Mouse (Mus musculus): ENCODE measurements around the gene Slc47a2. TPM values are rescaled to one million over a fixed set of nuclear protein-coding genes. Genes with fewer than 3 reads are reported as not detected.

The Slc47a2 gene
- polyA plus RNA-seq, 1 experiment from 2014 or later = not detected

- no peaks in the 10 kb centered on the region for H3K27me3 ChIP-seq
- 81% methylated on average over 2 of the region's 2 CpGs for WGBS
- no peaks in the 10 kb centered on the region for H3K36me3 ChIP-seq
- no peak overlapping the region for H3K9ac ChIP-seq
- H3K4me3 ChIP-seq = no peak overlapping the region
- H3K4me1 ChIP-seq (replicated peaks) = no peaks in the 10 kb centered on the region; the same call in 1 of the 2 replicates
- H3K4me2 ChIP-seq = no peak overlapping the region
- H3K9me3 ChIP-seq = no peaks in the 10 kb centered on the region
- ATAC-seq (ENCODE audit: low read depth) = no peak
- H3K27ac ChIP-seq (replicated peaks) = no peak overlapping the region
Measured at GRCm38 (mm10) chr11:61297901-61298300, 44.8 kb downstream of the Slc47a2 start.

GRCm38 (mm10) chr11:61297326-61297725, 45.3 kb downstream of the Slc47a2 start:
- Histone ChIP-seq H3K36me3 (no peaks in the 10 kb centered on the region), H3K4me1 (replicated peaks) (no peaks in the 10 kb centered on the region; the same call in 1 of the 2 replicates), H3K4me2 (no peak overlapping the region), H3K27ac (replicated peaks) (no peak overlapping the region), H3K9ac (no peak overlapping the region), H3K4me3 (no peak overlapping the region), H3K9me3 (no peaks in the 10 kb centered on the region), H3K27me3 (no peaks in the 10 kb centered on the region)
- no peak for ATAC-seq (ENCODE audit: low read depth)
- WGBS = 87% methylated on average over 2 of the region's 2 CpGs

DNA sequence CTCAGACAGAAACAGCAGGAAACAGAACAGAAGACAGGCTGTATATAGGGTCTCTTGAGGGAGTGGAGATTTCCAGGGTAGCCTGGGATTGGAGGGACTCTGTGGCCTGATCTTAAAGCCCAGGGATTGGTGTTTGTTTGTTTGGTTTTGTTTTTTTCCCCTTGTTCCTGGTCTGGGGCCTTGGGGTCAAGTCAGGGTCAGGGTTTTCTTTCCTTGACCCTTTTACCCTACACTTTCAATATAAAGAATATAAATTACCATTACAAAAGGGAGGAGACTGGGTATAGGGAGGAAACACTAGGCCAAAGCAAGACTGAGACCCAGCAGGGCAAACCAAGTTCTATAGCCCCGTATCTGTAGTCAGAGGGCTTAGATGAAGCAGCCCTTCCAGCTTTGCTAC, 46.1 kb downstream of the Slc47a2 start:
- ATAC-seq (ENCODE audit: low read depth) = no peak
- Histone ChIP-seq H3K27ac (replicated peaks) (no peak overlapping the region), H3K4me3 (no peak overlapping the region), H3K9me3 (no peaks in the 10 kb centered on the region), H3K4me2 (no peak overlapping the region), H3K4me1 (replicated peaks) (no peaks in the 10 kb centered on the region; the same call in 1 of the 2 replicates), H3K36me3 (no peaks in the 10 kb centered on the region), H3K9ac (no peak overlapping the region), H3K27me3 (no peaks in the 10 kb centered on the region)
- WGBS = 20% methylated on average over 1 of the region's 1 CpGs

DNA sequence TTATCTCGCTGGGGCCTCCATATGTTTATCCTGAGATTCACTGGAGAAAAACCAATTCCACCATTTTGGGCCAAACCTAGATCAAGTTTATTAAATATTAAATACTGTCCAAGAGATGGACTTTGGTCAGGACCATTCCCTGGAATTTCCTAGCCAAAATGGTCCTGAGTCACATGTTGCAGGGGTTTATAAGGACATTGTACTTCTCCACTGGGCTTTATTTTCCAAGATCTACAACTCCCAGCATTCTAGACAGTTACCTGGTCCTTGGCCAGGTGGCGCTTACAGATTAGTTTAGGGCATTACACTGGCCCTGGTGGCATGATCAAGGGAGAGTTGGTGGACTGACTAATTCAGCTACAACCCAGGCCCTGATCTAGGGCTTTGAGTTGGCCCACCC, 47.1 kb downstream of the Slc47a2 start:
- Histone ChIP-seq H3K36me3 (no peaks in the 10 kb centered on the region), H3K27me3 (no peaks in the 10 kb centered on the region), H3K9ac (no peak overlapping the region), H3K4me1 (replicated peaks) (no peaks in the 10 kb centered on the region), H3K27ac (replicated peaks) (no peak overlapping the region), H3K9me3 (no peaks in the 10 kb centered on the region), H3K4me3 (no peak overlapping the region), H3K4me2 (no peak overlapping the region)
- 88% methylated on average over 2 of the region's 2 CpGs for WGBS
- ATAC-seq (ENCODE audit: low read depth) = no peak

DNA sequence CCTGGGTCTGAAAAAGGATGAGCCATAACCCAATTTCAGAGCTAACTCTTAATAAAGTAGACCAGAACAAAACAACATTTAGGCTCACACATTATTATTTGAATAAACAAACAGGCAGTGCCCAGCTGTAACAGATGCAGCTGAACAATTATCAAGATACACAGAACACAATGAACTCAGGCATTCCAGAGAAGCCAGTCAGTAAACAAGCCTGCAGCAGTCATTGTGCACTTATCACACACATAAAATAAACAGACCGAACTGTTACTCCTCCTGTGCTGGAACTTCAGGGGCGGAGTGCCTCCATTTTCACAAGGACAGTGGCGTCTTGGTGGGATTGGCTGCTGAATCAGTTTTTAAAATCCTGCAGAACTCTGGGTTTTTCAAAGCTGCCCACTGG, 48.2 kb downstream of the Slc47a2 start:
- no peaks in the 10 kb centered on the region for H3K27me3 ChIP-seq
- ATAC-seq (ENCODE audit: low read depth) = no peak

DNA sequence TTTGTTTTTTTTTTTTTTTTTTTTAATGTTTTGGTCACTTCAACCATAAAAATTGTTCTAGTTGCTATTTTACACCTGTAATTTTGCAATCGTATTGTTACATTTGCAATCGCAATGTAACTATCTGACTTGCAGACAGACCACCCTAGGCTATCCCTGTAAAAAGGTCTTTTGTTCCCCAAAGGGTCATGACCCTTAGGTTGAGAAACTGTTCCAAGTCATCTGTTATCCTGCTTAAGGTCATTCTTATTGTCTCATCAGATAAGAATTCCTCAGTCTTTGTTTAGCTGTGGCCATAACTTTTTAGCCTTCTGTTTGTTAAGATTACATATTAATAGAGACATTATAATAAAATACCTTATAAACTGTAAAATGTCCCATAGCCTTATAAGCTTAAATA, 49.4 kb downstream of the Slc47a2 start:
- Histone ChIP-seq H3K4me3 (no peak overlapping the region), H3K36me3 (no peaks in the 10 kb centered on the region), H3K9ac (no peak overlapping the region), H3K4me2 (no peak overlapping the region), H3K4me1 (replicated peaks) (no peaks in the 10 kb centered on the region), H3K9me3 (no peaks in the 10 kb centered on the region), H3K27me3 (no peaks in the 10 kb centered on the region), H3K27ac (replicated peaks) (no peak overlapping the region)
- no peak for ATAC-seq (ENCODE audit: low read depth)
- WGBS = 16% methylated on average over 2 of the region's 2 CpGs

More for the DNA sequence above, 48.2 kb downstream of the Slc47a2 start:
- Histone ChIP-seq H3K9me3 (no peaks in the 10 kb centered on the region), H3K4me3 (no peak overlapping the region), H3K27ac (replicated peaks) (no peak overlapping the region), H3K9ac (no peak overlapping the region), H3K36me3 (no peaks in the 10 kb centered on the region), H3K4me1 (replicated peaks) (no peaks in the 10 kb centered on the region), H3K4me2 (no peak overlapping the region)
- 88% methylated on average over 3 of the region's 3 CpGs for WGBS

GRCm38 (mm10) chr11:61284323-61284722, 58.3 kb downstream of the Slc47a2 start:
- Histone ChIP-seq H3K4me2 (no peak overlapping the region), H3K4me1 (replicated peaks) (no peaks in the 10 kb centered on the region), H3K36me3 (no peaks in the 10 kb centered on the region), H3K9me3 (no peaks in the 10 kb centered on the region), H3K27me3 (no peaks in the 10 kb centered on the region), H3K4me3 (no peak overlapping the region), H3K27ac (replicated peaks) (no peak overlapping the region), H3K9ac (no peak overlapping the region)
- ATAC-seq (ENCODE audit: low read depth) = no peak
- 84% methylated on average over 6 of the region's 6 CpGs for WGBS

GRCm38 (mm10) chr11:61283414-61284049, 59.1 kb downstream of the Slc47a2 start:
- Histone ChIP-seq H3K36me3 (no peaks in the 10 kb centered on the region), H3K27me3 (no peaks in the 10 kb centered on the region)
- WGBS = 94% methylated on average over 10 of the region's 10 CpGs

GRCm38 (mm10) chr11:61278445-61279077, 64.1 kb downstream of the Slc47a2 start:
- no peak overlapping the region for H3K27ac ChIP-seq (replicated peaks)
- H3K4me3 ChIP-seq = no peak overlapping the region
- H3K36me3 ChIP-seq = no peaks in the 10 kb centered on the region
- no peaks in the 10 kb centered on the region for H3K4me1 ChIP-seq (replicated peaks)
- no peaks in the 10 kb centered on the region for H3K9me3 ChIP-seq
- H3K9ac ChIP-seq = no peak overlapping the region
- 91% methylated on average over 8 of the region's 8 CpGs for WGBS
- H3K27me3 ChIP-seq = no peaks in the 10 kb centered on the region
- no peak for ATAC-seq (ENCODE audit: low read depth)
- no peak overlapping the region for H3K4me2 ChIP-seq

More at GRCm38 (mm10) chr11:61283414-61284049, 59.1 kb downstream of the Slc47a2 start:
- no peaks in the 10 kb centered on the region for H3K4me1 ChIP-seq (replicated peaks)
- H3K27ac ChIP-seq (replicated peaks) = no peak overlapping the region
- ATAC-seq (ENCODE audit: low read depth) = no peak
- no peaks in the 10 kb centered on the region for H3K9me3 ChIP-seq
- H3K4me3 ChIP-seq = no peak overlapping the region
- no peak overlapping the region for H3K4me2 ChIP-seq
- H3K9ac ChIP-seq = no peak overlapping the region

GRCm38 (mm10) chr11:61277937-61278336, 64.7 kb downstream of the Slc47a2 start:
- H3K4me3 ChIP-seq = no peak overlapping the region
- no peak overlapping the region for H3K27ac ChIP-seq (replicated peaks)
- WGBS = 85% methylated on average over 2 of the region's 2 CpGs
- no peak overlapping the region for H3K4me2 ChIP-seq
- H3K36me3 ChIP-seq = no peaks in the 10 kb centered on the region
- H3K4me1 ChIP-seq (replicated peaks) = no peaks in the 10 kb centered on the region
- no peaks in the 10 kb centered on the region for H3K27me3 ChIP-seq
- no peaks in the 10 kb centered on the region for H3K9me3 ChIP-seq
- no peak overlapping the region for H3K9ac ChIP-seq
- ATAC-seq (ENCODE audit: low read depth) = no peak

DNA sequence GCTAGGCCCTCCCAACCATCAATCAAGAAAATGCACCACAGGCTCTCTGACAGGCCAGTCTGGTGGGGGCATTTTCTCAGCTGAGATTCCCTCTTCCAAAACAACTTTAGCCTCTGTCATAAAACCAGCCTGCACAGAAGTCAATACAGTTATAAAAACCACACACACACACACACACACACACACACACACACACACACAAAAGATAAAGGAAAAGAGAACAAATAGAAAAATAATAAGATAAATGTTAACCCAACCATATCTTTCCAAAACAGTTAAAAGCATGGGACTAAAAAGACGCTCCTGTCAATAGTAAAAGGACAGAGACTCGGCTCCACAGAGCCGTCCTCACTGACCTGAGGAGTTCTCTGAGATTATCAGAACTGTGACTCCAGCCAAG, 66.2 kb downstream of the Slc47a2 start:
- WGBS = 70% methylated on average over 3 of the region's 3 CpGs

GRCm38 (mm10) chr11:61275106-61275505, 67.6 kb downstream of the Slc47a2 start:
- Histone ChIP-seq H3K27me3 (no peaks in the 10 kb centered on the region), H3K9ac (no peak overlapping the region), H3K4me2 (no peak overlapping the region), H3K4me1 (replicated peaks) (no peaks in the 10 kb centered on the region), H3K4me3 (no peak overlapping the region), H3K36me3 (no peaks in the 10 kb centered on the region), H3K27ac (replicated peaks) (no peak overlapping the region), H3K9me3 (no peaks in the 10 kb centered on the region)
- ATAC-seq (ENCODE audit: low read depth) = no peak
- WGBS = 88% methylated on average over 8 of the region's 8 CpGs

More for the DNA sequence above, 66.2 kb downstream of the Slc47a2 start:
- no peaks in the 10 kb centered on the region for H3K27me3 ChIP-seq
- no peak overlapping the region for H3K4me2 ChIP-seq
- H3K9ac ChIP-seq = no peak overlapping the region
- H3K4me3 ChIP-seq = no peak overlapping the region
- no peak overlapping the region for H3K27ac ChIP-seq (replicated peaks)
- no peaks in the 10 kb centered on the region for H3K4me1 ChIP-seq (replicated peaks)
- ATAC-seq (ENCODE audit: low read depth) = no peak
- no peaks in the 10 kb centered on the region for H3K36me3 ChIP-seq
- no peaks in the 10 kb centered on the region for H3K9me3 ChIP-seq

DNA sequence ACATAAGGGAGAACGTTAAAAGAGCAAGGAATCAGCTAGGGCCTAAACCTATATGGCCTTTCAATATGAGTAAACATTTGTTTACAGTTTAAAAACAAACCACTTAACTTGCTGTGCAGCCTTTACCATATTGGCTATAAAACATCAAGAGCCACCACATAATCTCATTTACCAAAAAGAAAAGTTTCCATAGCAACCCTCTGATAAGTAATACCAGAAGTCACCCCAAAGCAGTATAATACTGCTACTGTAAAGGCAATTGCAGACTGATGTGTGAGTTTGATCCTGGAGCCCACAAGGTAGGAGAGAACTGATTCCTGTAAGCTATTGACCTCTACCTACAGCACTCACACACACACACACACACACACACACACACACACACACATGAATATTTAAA, 68.2 kb downstream of the Slc47a2 start:
- Histone ChIP-seq H3K4me1 (replicated peaks) (no peaks in the 10 kb centered on the region), H3K27me3 (no peaks in the 10 kb centered on the region), H3K9me3 (no peaks in the 10 kb centered on the region), H3K9ac (no peak overlapping the region), H3K4me3 (no peak overlapping the region), H3K36me3 (no peaks in the 10 kb centered on the region), H3K4me2 (no peak overlapping the region), H3K27ac (replicated peaks) (no peak overlapping the region)
- WGBS = 89% methylated on average over 1 of the region's 1 CpGs
- ATAC-seq (ENCODE audit: low read depth) = no peak

All from neural tube, embryonic 13.5 days (tissue).